Mouse (Mus musculus) brain, embryonic 14.5 days (tissue): ENCODE results near the gene Pdzd8.

Experiments used
- CTCF ChIP-seq: fragments of 200-500 bp; IDR thresholded peaks from 2 replicates; pipeline ENCODE4 v1.5.1; 2012; ENCODE audit warnings: inconsistent platforms, mild to moderate bottlenecking, moderate library complexity, borderline replicate concordance; ENCODE audit not compliant: insufficient read depth, insufficient read length; ENCODE audit errors: extremely low read depth
- POLR2A ChIP-seq: fragments of 200-500 bp; IDR thresholded peaks from 2 replicates; pipeline ENCODE4 v1.6.1; 2012; ENCODE audit warnings: mild to moderate bottlenecking, inconsistent platforms, borderline replicate concordance; ENCODE audit not compliant: poor library complexity, insufficient read depth, insufficient read length, severe bottlenecking; ENCODE audit errors: extremely low read depth

DNA sequence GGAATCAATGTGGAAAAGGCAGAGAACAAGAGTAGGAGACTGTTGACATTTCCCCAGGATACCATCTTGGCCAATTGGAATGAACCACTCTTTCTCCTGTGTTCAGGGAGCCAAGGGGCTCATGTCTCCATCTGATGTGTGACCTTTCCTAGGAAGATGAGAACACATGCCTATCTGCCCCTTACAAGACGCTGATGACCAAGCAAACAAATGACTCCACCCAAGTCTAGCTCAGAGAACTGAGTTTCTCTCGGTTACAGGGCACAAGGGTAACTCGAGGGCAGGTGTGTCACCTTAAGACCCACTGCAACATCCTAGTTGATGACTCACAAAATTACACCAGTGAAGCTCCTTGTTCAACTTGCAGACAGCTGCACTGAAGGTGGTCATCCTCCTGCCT is 18.1 kb upstream of the Pdzd8 start:
- TF ChIP-seq POLR2A (no peak), CTCF (no peak)
